Mouse (Mus musculus): ENCODE measurements around the gene Tspan14. TPM values are rescaled to one million over a fixed set of nuclear protein-coding genes. Genes with fewer than 3 reads are reported as not detected.
A peak's percentile ranks its signal among the peaks of the same experiment; 100 is the strongest.

Tspan14 gene
- polyA plus RNA-seq, 2 experiments: 22.0 to 25.4 TPM

GRCm38 (mm10) chr14:40864811-40865514 is 101.6 kb downstream of the Tspan14 start:
- H3K4me1 ChIP-seq (replicated peaks; ENCODE audit: control insufficient read depth in 2 of 2, insufficient read depth in 2 of 2, low read length in 1 of 2): peaks cover 0 to 11% of the 10 kb centered on the region in 2 experiments; a peak in 3 of 4 replicates
- H3K4me3 ChIP-seq (ENCODE audit: insufficient read depth in 1 of 2, low read depth in 2 of 2, low read length in 2 of 2): no peak overlapping the region
- no peak for ATAC-seq (ENCODE audit: insufficient read depth)
- no peaks in the 10 kb centered on the region for H3K36me3 ChIP-seq (replicated peaks; ENCODE audit: control insufficient read depth, insufficient read depth, low read depth)
- H3K9ac ChIP-seq (replicated peaks): no peak overlapping the region
- H3K9me3 ChIP-seq (ENCODE audit: control insufficient read depth, low read length): no peaks in the 10 kb centered on the region
- TF ChIP-seq EP300 (IDR thresholded peaks at IDR 0.05; ENCODE audit: low read depth) (no peak), CTCF (IDR thresholded peaks at IDR 0.05; ENCODE audit: low read depth) (no peak)
- no peak for DNase-seq (ENCODE audit: low read depth in 3 of 3, low spot score in 3 of 3)
- H3K27me3 ChIP-seq (ENCODE audit: control insufficient read depth, insufficient read depth, low read length): no peaks in the 10 kb centered on the region
- no peak overlapping the region for H3K27ac ChIP-seq
- WGBS (ENCODE audit: insufficient replicate concordance): 62% methylated on average over 6 of the region's 6 CpGs
- no peak overlapping the region for H3K4me2 ChIP-seq (ENCODE audit: low read depth)

DNA sequence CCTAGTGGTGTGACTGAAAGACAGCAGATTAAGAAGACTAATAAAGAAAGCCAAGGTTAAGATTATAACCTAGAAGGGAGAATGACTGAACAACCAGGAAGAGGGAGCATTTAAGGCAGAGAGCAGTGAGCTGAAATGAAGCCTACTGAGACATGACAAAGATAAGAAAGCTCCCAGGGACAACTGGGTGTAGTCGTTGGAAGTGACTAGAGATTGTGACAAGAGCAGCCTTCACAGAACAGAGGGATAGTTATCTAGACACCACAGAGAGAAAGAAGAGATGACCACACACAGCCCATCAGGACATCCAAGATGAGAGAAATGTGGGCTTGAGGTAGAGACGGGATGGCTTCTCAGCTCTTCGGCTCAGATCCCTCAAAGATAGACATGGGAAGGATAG is 102.9 kb downstream of the Tspan14 start:
- 11% methylated on average over 3 of the region's 3 CpGs for WGBS (ENCODE audit: insufficient replicate concordance)
- ATAC-seq (ENCODE audit: insufficient read depth): peak; percentile 78
- Histone ChIP-seq H3K36me3 (replicated peaks; ENCODE audit: control insufficient read depth, insufficient read depth, low read depth) (no peaks in the 10 kb centered on the region), H3K4me1 (replicated peaks; ENCODE audit: control insufficient read depth in 2 of 2, insufficient read depth in 2 of 2, low read length in 1 of 2) (peaks cover 0 to 11% of the 10 kb centered on the region in 2 experiments; a peak in 3 of 4 replicates), H3K9me3 (ENCODE audit: control insufficient read depth, low read length) (no peaks in the 10 kb centered on the region), H3K4me3 (ENCODE audit: insufficient read depth in 1 of 2, low read depth in 2 of 2, low read length in 2 of 2) (no peak overlapping the region), H3K9ac (replicated peaks) (no peak overlapping the region), H3K27ac (no peak overlapping the region), H3K4me2 (ENCODE audit: low read depth) (no peak overlapping the region), H3K27me3 (ENCODE audit: control insufficient read depth, insufficient read depth, low read length) (no peaks in the 10 kb centered on the region)
- peak in 2 of 3 experiments; percentile 7 to 18 for DNase-seq (ENCODE audit: low read depth in 3 of 3, low spot score in 3 of 3)
- TF ChIP-seq EP300 (IDR thresholded peaks at IDR 0.05; ENCODE audit: low read depth) (peak; percentile 42), CTCF (IDR thresholded peaks at IDR 0.05; ENCODE audit: low read depth) (no peak)

DNA sequence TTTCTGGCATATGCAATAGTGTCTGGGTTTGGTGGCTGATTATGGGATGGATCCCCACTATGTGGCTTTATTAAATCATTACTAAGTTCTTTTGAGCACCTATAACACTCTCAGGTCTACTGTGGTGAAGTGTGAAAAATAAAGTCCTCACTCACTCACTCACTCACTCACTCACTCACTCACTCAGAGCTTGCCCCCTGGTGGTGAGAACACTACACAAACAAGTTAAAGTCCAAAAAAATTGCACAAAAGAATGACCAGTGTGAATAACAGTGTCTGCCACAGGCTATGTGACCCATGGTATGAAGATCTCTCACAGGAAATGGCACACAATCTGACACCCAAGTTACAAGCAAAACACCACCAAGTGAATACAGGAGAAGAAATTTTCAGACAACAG is 103.6 kb downstream of the Tspan14 start:
- TF ChIP-seq EP300 (IDR thresholded peaks at IDR 0.05; ENCODE audit: low read depth): no peak
- peak; percentile 49 for TF ChIP-seq CTCF (IDR thresholded peaks at IDR 0.05; ENCODE audit: low read depth)
- Histone ChIP-seq H3K36me3 (replicated peaks; ENCODE audit: control insufficient read depth, insufficient read depth, low read depth) (no peaks in the 10 kb centered on the region), H3K27me3 (ENCODE audit: control insufficient read depth, insufficient read depth, low read length) (no peaks in the 10 kb centered on the region), H3K9me3 (ENCODE audit: control insufficient read depth, low read length) (no peaks in the 10 kb centered on the region), H3K9ac (replicated peaks) (no peak overlapping the region), H3K27ac (no peak overlapping the region), H3K4me1 (replicated peaks; ENCODE audit: control insufficient read depth in 2 of 2, insufficient read depth in 2 of 2, low read length in 1 of 2) (peaks cover 0 to 11% of the 10 kb centered on the region in 2 experiments; a peak in 3 of 4 replicates), H3K4me3 (ENCODE audit: insufficient read depth in 1 of 2, low read depth in 2 of 2, low read length in 2 of 2) (no peak overlapping the region), H3K4me2 (ENCODE audit: low read depth) (no peak overlapping the region)
- DNase-seq (ENCODE audit: low read depth in 3 of 3, low spot score in 3 of 3): peak in 1 of 3 experiments; percentile 10
- ATAC-seq (ENCODE audit: insufficient read depth): peak; percentile 31; the same call in 1 of the 2 replicates

Other genes starting within 250 kb of the Tspan14 start
- gene Sh2d4b, start 73.5 kb downstream of the Tspan14 start, polyA plus RNA-seq (2012; rRNA removed): 0.18 and 0.23 TPM in 2 replicates
- gene Sh2d4b, start 73.5 kb downstream of the Tspan14 start, polyA plus RNA-seq (2014; fragmentation: Nextera tagmentation; extraction: Ambion mirVana): 0.08 TPM in 1 of 2 replicates, not detected in the other
- gene Fam213a, start 47.0 kb upstream of the Tspan14 start, polyA plus RNA-seq (2012; rRNA removed): 22.0 and 39.4 TPM in 2 replicates
- 41.8 and 45.1 TPM in 2 replicates for gene Fam213a, start 47.0 kb upstream of the Tspan14 start, polyA plus RNA-seq (2014; fragmentation: Nextera tagmentation; extraction: Ambion mirVana)
- gene Dydc2, start 102.4 kb upstream of the Tspan14 start, polyA plus RNA-seq (2012; rRNA removed): not detected in 2 replicates
- gene Dydc2, start 102.4 kb upstream of the Tspan14 start, polyA plus RNA-seq (2014; fragmentation: Nextera tagmentation; extraction: Ambion mirVana): not detected in 2 replicates
- gene Dydc1, start 106.1 kb upstream of the Tspan14 start, polyA plus RNA-seq (2012; rRNA removed): 0.03 TPM in 1 of 2 replicates, not detected in the other
- gene Dydc1, start 106.1 kb upstream of the Tspan14 start, polyA plus RNA-seq (2014; fragmentation: Nextera tagmentation; extraction: Ambion mirVana): 0.11 TPM in 1 of 2 replicates, not detected in the other
- 7.7 and 8.3 TPM in 2 replicates for gene Mat1a, start 138.2 kb upstream of the Tspan14 start, polyA plus RNA-seq (2012; rRNA removed)
- gene Mat1a, start 138.2 kb upstream of the Tspan14 start, polyA plus RNA-seq (2014; fragmentation: Nextera tagmentation; extraction: Ambion mirVana): 20.4 and 25.0 TPM in 2 replicates
- 0.01 and 0.10 TPM in 2 replicates for gene Sftpa1, start 165.0 kb upstream of the Tspan14 start, polyA plus RNA-seq (2012; rRNA removed)
- gene Sftpa1, start 165.0 kb upstream of the Tspan14 start, polyA plus RNA-seq (2014; fragmentation: Nextera tagmentation; extraction: Ambion mirVana): 0.19 and 0.33 TPM in 2 replicates
- 5.5 and 9.6 TPM in 2 replicates for gene Mbl1, start 184.7 kb upstream of the Tspan14 start, polyA plus RNA-seq (2012; rRNA removed)
- 26.0 and 27.5 TPM in 2 replicates for gene Mbl1, start 184.7 kb upstream of the Tspan14 start, polyA plus RNA-seq (2014; fragmentation: Nextera tagmentation; extraction: Ambion mirVana)
- gene Sftpd, start 218.3 kb upstream of the Tspan14 start, polyA plus RNA-seq (2012; rRNA removed): not detected in 2 replicates
- gene Sftpd, start 218.3 kb upstream of the Tspan14 start, polyA plus RNA-seq (2014; fragmentation: Nextera tagmentation; extraction: Ambion mirVana): 0.27 TPM in 1 of 2 replicates, not detected in the other